Mouse (Mus musculus) spleen, adult 12 weeks (tissue): Measurements from ENCODE around the gene Olfr1228.

ENCODE experiments used
- DNase-seq: peaks from one replicate; pipeline ENCODE4 v3.0.0; 2022; ENCODE audit warnings: low spot score

Olfr1228 gene

GRCm38 (mm10) chr2:89253962-89254361 lies at the start of gene Olfr1228:
Olfr1228 (minus strand) TSS chr2:89254062.
- DNase-seq: no peak

- DNase-seq: no peak
Measured at GRCm38 (mm10) chr2:89297168-89297567, 43.3 kb upstream of the Olfr1228 start, which contains the start of gene Olfr1230. Olfr1230 (minus strand) TSS chr2:89297268.

GRCm38 (mm10) chr2:89287914-89288313 lies 34.1 kb upstream of the Olfr1228 start, which contains the start of gene Olfr1229:
Olfr1229 (minus strand) TSS chr2:89288014.
- no peak for DNase-seq

GRCm38 (mm10) chr2:89199948-89200347 lies 53.9 kb downstream of the Olfr1228 start, which contains the start of gene Olfr1226:
Olfr1226 (minus strand) TSS chr2:89200048.
- no peak for DNase-seq
